Mouse (Mus musculus): ENCODE results near the gene Galnt2. TPM values are rescaled to one million over a fixed set of nuclear protein-coding genes. Genes with fewer than 3 reads are reported as not detected.

Gene Galnt2
- polyA plus RNA-seq, 1 experiment from 2014 or later, result 34.8 TPM

GRCm38 (mm10) chr8:124318612-124319315, 87.6 kb downstream of the Galnt2 start:
- no peaks in the 10 kb centered on the region for H3K27me3 ChIP-seq (replicated peaks; ENCODE audit: low read depth, poor library complexity, severe bottlenecking)
- DNase-seq (ENCODE audit: low spot score), result no peak
- peaks cover 30% of the 10 kb centered on the region for H3K4me1 ChIP-seq
- no peaks in the 10 kb centered on the region for H3K9me3 ChIP-seq
- H3K4me3 ChIP-seq, result no peak overlapping the region
- no peak overlapping the region for H3K27ac ChIP-seq (replicated peaks)
- peaks cover 25% of the 10 kb centered on the region for H3K36me3 ChIP-seq (replicated peaks)
- WGBS, result 79% methylated on average over 11 of the region's 11 CpGs

GRCm38 (mm10) chr8:124319316-124319652, 88.1 kb downstream of the Galnt2 start:
- Histone ChIP-seq H3K27ac (replicated peaks) (no peak overlapping the region), H3K27me3 (replicated peaks; ENCODE audit: low read depth, poor library complexity, severe bottlenecking) (no peaks in the 10 kb centered on the region), H3K4me1 (peaks cover 29% of the 10 kb centered on the region), H3K36me3 (replicated peaks) (peaks cover 30% of the 10 kb centered on the region), H3K4me3 (no peak overlapping the region), H3K9me3 (no peaks in the 10 kb centered on the region)
- 89% methylated on average over 4 of the region's 4 CpGs for WGBS
- DNase-seq (ENCODE audit: low spot score), result no peak

GRCm38 (mm10) chr8:124321227-124321840, 90.1 kb downstream of the Galnt2 start:
- H3K4me1 ChIP-seq, result peaks cover 16% of the 10 kb centered on the region
- no peaks in the 10 kb centered on the region for H3K27me3 ChIP-seq (replicated peaks; ENCODE audit: low read depth, poor library complexity, severe bottlenecking)
- H3K36me3 ChIP-seq (replicated peaks), result peaks cover 51% of the 10 kb centered on the region
- H3K27ac ChIP-seq (replicated peaks), result no peak overlapping the region
- DNase-seq (ENCODE audit: low spot score), result no peak
- 80% methylated on average over 12 of the region's 12 CpGs for WGBS
- no peak overlapping the region for H3K4me3 ChIP-seq
- no peaks in the 10 kb centered on the region for H3K9me3 ChIP-seq

- H3K36me3 ChIP-seq (replicated peaks), result peaks cover 69% of the 10 kb centered on the region
- H3K4me1 ChIP-seq, result peaks cover 10% of the 10 kb centered on the region
- H3K27me3 ChIP-seq (replicated peaks; ENCODE audit: low read depth, poor library complexity, severe bottlenecking), result no peaks in the 10 kb centered on the region
- H3K9me3 ChIP-seq, result no peaks in the 10 kb centered on the region
- no peak overlapping the region for H3K4me3 ChIP-seq
- 96% methylated on average over 14 of the region's 14 CpGs for WGBS
- H3K27ac ChIP-seq (replicated peaks), result no peak overlapping the region
- DNase-seq (ENCODE audit: low spot score), result no peak
These were observed 92.2 kb downstream of the Galnt2 start for GRCm38 (mm10) chr8:124323356-124323755.

- 75% methylated on average over 7 of the region's 7 CpGs for WGBS
These were observed 97.1 kb downstream of the Galnt2 start for GRCm38 (mm10) chr8:124328259-124328658.

GRCm38 (mm10) chr8:124329690-124330089, 98.5 kb downstream of the Galnt2 start:
- Histone ChIP-seq H3K9me3 (no peaks in the 10 kb centered on the region), H3K27me3 (replicated peaks; ENCODE audit: low read depth, poor library complexity, severe bottlenecking) (no peaks in the 10 kb centered on the region), H3K4me3 (no peak overlapping the region), H3K36me3 (replicated peaks) (peaks cover 94% of the 10 kb centered on the region), H3K4me1 (peaks cover 26% of the 10 kb centered on the region), H3K27ac (replicated peaks) (peak overlapping the region; percentile 16; the same call in 1 of the 2 replicates)
- peak; percentile 33 for DNase-seq (ENCODE audit: low spot score)
- 67% methylated on average over 10 of the region's 10 CpGs for WGBS

More at GRCm38 (mm10) chr8:124328259-124328658, 97.1 kb downstream of the Galnt2 start:
- H3K4me3 ChIP-seq, result no peak overlapping the region
- H3K9me3 ChIP-seq, result no peaks in the 10 kb centered on the region
- H3K4me1 ChIP-seq, result peaks cover 26% of the 10 kb centered on the region
- DNase-seq (ENCODE audit: low spot score), result no peak
- peaks cover 94% of the 10 kb centered on the region for H3K36me3 ChIP-seq (replicated peaks)
- H3K27me3 ChIP-seq (replicated peaks; ENCODE audit: low read depth, poor library complexity, severe bottlenecking), result no peaks in the 10 kb centered on the region
- H3K27ac ChIP-seq (replicated peaks), result 0 out of 2 replicates have a peak overlapping the region, but pooled peaks have one; percentile 7

- DNase-seq (ENCODE audit: low spot score), result no peak
- H3K4me3 ChIP-seq, result no peak overlapping the region
- H3K36me3 ChIP-seq (replicated peaks), result peaks cover 94% of the 10 kb centered on the region
- H3K27ac ChIP-seq (replicated peaks), result peak overlapping the region; percentile 72
- H3K9me3 ChIP-seq, result no peaks in the 10 kb centered on the region
- H3K4me1 ChIP-seq, result peaks cover 26% of the 10 kb centered on the region
- H3K27me3 ChIP-seq (replicated peaks; ENCODE audit: low read depth, poor library complexity, severe bottlenecking), result no peaks in the 10 kb centered on the region
- WGBS, result 58% methylated on average over 3 of the region's 3 CpGs
These were observed 99.2 kb downstream of the Galnt2 start for GRCm38 (mm10) chr8:124330433-124330832.

GRCm38 (mm10) chr8:124331094-124331493, 99.9 kb downstream of the Galnt2 start:
- 90% methylated on average over 3 of the region's 3 CpGs for WGBS
- Histone ChIP-seq H3K27ac (replicated peaks) (no peak overlapping the region), H3K27me3 (replicated peaks; ENCODE audit: low read depth, poor library complexity, severe bottlenecking) (no peaks in the 10 kb centered on the region), H3K9me3 (no peaks in the 10 kb centered on the region), H3K36me3 (replicated peaks) (peaks cover 94% of the 10 kb centered on the region), H3K4me1 (peaks cover 26% of the 10 kb centered on the region), H3K4me3 (no peak overlapping the region)
- DNase-seq (ENCODE audit: low spot score), result no peak

- Histone ChIP-seq H3K36me3 (replicated peaks) (peaks cover 94% of the 10 kb centered on the region), H3K27ac (replicated peaks) (peak overlapping the region; percentile 19; the same call in 1 of the 2 replicates), H3K9me3 (no peaks in the 10 kb centered on the region), H3K4me3 (no peak overlapping the region), H3K27me3 (replicated peaks; ENCODE audit: low read depth, poor library complexity, severe bottlenecking) (no peaks in the 10 kb centered on the region), H3K4me1 (peaks cover 26% of the 10 kb centered on the region)
- DNase-seq (ENCODE audit: low spot score), result no peak
- 82% methylated on average over 11 of the region's 11 CpGs for WGBS
These were observed 100.5 kb downstream of the Galnt2 start for GRCm38 (mm10) chr8:124331706-124332105.

- peaks cover 100% of the 10 kb centered on the region for H3K36me3 ChIP-seq (replicated peaks)
- H3K4me1 ChIP-seq, result peaks cover 11% of the 10 kb centered on the region
- no peak overlapping the region for H3K27ac ChIP-seq (replicated peaks)
- H3K9me3 ChIP-seq, result no peaks in the 10 kb centered on the region
- no peaks in the 10 kb centered on the region for H3K27me3 ChIP-seq (replicated peaks; ENCODE audit: low read depth, poor library complexity, severe bottlenecking)
- WGBS, result 91% methylated on average over 13 of the region's 13 CpGs
- no peak for DNase-seq (ENCODE audit: low spot score)
- no peak overlapping the region for H3K4me3 ChIP-seq
These were observed 105.1 kb downstream of the Galnt2 start for GRCm38 (mm10) chr8:124336302-124336701.

- DNase-seq (ENCODE audit: low spot score), result no peak
- Histone ChIP-seq H3K9me3 (no peaks in the 10 kb centered on the region), H3K4me1 (peaks cover 11% of the 10 kb centered on the region), H3K36me3 (replicated peaks) (peaks cover 100% of the 10 kb centered on the region), H3K27me3 (replicated peaks; ENCODE audit: low read depth, poor library complexity, severe bottlenecking) (no peaks in the 10 kb centered on the region), H3K4me3 (no peak overlapping the region), H3K27ac (replicated peaks) (no peak overlapping the region)
- WGBS, result 83% methylated on average over 3 of the region's 3 CpGs
These were observed 108.6 kb downstream of the Galnt2 start for GRCm38 (mm10) chr8:124339742-124340141.

- no peaks in the 10 kb centered on the region for H3K9me3 ChIP-seq
- 74% methylated on average over 17 of the region's 17 CpGs for WGBS
- H3K27me3 ChIP-seq (replicated peaks; ENCODE audit: low read depth, poor library complexity, severe bottlenecking), result no peaks in the 10 kb centered on the region
- 0 out of 2 replicates have a peak overlapping the region, but pooled peaks have one; percentile 44 for H3K27ac ChIP-seq (replicated peaks)
- H3K4me1 ChIP-seq, result peaks cover 11% of the 10 kb centered on the region
- H3K36me3 ChIP-seq (replicated peaks), result peaks cover 98% of the 10 kb centered on the region
- DNase-seq (ENCODE audit: low spot score), result peak; percentile 45
- H3K4me3 ChIP-seq, result no peak overlapping the region
These were observed 109.3 kb downstream of the Galnt2 start for GRCm38 (mm10) chr8:124340360-124341068.

All from embryonic facial prominence, embryonic 10.5 days (tissue).